Mouse (Mus musculus): ENCODE measurements around the gene Elp4.

Gene Elp4

DNA sequence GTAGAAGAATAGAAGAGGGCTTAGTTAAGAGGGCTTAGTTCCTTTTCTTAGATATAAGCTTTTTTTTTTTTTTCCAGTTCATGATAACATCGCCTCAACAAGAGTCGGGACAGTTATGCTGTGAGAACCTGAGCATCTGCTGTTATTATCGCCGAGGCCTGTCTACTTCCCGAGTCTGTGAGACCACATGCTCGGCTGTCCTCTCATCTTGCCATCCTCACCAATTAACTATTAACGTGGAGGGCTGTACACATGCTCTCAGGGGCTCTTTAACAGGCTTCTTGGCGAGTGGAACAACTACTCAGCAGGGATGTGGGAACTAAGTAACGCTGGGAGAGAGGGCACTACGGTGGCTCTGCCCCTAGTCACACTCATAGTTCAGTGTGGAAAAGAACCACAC is 99.9 kb downstream of the Elp4 start:
- no peak for DNase-seq

DNA sequence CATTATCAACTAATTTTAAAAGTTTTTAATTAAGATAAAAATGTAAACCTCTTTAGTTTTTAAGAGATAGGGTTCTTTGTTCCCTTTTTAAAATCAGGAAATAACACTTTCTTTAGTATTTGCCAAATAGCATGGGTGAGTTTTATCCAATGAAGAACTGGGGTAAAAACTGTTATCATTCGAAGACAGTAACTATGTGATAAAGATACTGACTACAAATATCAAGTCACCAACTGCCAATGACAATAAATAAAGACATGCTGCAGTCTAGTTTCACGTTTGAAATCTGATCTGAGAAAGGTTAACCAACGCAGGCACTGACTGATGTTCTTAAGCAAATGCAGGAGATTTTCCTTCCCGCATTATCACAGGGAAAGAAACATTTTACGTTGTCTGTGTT is 100.9 kb downstream of the Elp4 start:
- DNase-seq = no peak

DNA sequence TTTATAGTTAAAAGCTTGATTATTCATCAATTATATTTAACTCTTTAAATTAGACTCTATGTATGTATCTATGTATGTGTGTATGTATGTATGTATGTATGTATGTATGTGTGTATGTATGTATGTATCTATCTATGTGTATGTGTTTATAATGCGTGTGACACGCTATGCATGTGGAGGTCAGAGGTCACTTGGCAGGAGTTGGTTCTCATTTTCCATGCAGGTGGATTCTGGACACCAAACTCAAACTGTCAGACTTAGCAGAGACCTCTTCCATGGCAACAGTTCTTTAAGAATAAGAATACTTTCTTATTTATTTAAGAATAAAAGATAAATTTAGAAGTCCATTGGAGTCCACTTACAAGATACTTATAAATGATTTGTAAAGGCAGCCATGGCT is 101.5 kb downstream of the Elp4 start:
- DNase-seq = no peak

DNA sequence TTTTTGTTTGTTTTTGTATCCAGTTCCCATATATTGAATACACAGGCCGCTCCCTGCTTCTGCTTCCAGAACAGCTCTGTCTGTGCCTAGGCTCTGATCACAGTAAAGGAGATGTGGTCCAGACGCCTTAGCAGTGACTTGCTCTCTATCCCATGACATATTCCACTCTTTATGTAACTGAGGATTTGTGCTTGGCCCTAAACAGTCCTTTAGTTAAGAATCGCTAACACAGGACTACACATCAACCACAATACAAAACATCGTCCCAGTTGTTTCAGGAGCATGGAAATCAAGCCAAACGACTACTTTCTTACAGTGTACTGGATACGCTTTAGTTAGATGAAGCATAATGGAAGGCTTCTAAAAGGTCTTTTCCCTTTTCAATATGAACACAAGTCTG is 102.8 kb downstream of the Elp4 start:
- no peak for DNase-seq

DNA sequence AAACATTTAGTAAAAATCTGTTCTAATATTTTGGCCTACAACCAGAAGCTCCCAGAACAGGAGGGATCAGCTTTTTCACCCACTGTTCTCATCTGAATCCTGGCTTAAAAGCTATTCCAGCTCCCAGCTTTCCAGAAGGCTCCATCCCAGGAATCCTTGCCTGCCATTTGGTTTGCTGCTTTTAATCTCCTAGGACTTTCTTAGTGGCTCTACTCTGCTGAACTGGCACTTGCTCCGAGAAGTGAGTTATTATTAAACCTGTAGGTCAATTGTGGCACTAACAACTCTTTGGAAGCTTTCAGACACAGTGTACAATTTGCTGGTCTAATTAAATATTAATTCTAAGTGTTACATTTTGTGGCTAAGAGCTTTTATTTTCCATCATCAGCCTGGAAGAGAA is 103.7 kb downstream of the Elp4 start:
- DNase-seq = no peak

DNA sequence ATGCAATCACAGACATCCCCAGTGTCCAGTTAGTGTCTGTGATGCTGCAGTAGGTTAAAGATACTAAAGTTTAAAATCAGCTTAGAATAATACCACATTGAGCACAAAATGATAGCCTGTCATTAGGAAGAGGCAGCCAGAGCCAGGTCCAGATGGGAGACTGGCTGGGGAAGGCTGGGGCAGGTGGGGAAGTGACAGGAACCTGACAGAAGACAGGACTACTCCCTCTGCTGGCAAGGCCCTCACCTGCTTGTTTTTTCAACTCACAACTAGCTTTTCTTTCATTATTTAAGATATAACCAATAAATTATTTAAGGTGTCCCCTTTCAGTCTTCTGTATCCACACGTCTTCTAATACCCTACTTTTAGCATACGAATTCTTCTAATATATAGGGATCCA is 104.5 kb downstream of the Elp4 start:
- peak; percentile 7 for DNase-seq

DNA sequence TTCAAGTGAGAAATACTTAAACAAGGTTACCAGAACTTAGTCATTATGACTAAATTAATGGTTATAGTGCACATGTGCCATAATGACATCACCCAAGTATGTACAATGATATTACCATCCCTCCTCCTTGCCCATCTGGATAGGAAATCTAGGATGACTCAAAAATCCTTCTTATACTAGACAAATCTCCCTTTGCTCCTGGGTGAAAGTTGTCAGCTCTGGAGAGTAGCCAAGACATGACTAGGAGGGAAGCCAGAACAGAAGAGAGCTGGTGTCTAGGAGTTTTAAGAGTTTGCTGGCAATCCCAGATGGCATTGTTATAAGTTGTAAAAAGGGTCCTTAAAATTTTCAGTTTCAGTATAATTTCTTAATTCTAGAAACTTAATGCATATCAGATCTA is 106.5 kb downstream of the Elp4 start:
- DNase-seq = no peak

DNA sequence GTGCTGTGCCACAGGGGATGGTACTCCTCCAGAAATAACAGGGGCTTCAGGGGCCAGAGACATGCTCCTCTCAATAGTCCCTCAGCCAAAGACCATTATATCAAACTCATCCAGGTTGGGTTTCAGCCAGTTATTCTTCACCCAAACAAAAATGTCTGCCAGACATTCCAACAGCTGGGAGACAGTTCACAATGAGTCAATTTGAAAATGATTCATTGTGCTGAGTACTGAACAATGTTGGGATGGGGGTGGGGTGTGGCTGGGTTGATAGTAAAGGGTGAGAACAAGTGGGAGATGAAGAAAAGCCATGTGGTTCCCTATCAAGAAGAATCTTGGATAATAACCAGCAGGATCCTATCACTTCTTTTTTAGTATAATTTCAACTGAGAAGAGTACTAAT is 108.3 kb downstream of the Elp4 start:
- no peak for DNase-seq

DNA sequence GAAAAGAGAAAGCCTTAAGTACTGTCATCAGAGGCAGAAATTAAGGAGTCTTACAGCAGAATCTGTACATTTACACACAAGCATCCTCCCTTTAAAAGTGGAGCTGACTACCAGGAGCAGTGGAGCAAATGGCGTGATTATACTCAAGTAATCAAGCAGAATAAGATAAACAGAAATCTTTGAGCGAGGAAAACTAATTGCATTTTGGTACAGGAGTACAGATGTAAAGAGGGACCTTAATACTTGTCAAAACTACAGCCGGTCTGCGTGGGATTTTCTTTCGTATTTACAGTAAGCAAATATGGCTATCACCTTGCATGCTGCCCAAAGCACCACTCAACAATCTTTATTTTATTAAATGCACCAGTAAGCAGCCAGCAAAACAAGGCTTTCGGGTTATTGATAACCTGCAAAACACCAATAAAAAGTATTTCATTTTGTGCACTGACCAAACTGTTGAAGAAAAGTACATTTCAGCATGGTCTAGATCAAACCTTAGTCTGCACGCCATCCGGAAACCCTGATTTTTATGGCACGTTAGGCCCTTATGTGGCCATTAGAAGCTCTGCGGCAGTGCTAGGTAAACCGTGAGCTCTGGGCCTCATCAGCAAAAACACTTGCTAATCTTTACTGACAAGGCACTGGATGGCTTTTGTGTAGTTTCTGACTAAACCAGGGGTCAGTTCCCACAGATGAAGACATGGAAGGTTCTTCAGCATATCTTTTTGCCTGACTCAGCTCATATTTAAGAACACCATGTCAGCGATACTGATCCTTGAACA is 111.8 kb downstream of the Elp4 start:
- DNase-seq = no peak

DNA sequence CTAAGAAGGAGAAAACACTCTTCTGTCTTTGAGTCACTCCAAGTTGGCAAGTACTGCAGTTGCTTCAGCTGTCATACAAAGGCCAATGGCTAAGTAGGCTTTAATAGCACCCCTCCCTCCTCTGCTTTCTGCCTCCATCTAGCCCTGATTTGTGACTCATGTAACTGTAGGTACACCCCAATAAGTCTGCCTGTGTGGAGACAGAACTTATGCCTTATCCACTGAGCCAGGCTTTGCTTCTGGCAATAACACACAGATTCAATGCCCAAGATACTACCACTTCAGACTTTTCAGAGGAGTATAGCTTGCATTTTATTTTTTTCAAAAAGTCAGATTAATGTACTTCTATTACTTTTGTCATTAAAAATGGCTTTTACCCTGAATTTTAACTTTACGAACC is 114.4 kb downstream of the Elp4 start:
- DNase-seq = no peak

DNA sequence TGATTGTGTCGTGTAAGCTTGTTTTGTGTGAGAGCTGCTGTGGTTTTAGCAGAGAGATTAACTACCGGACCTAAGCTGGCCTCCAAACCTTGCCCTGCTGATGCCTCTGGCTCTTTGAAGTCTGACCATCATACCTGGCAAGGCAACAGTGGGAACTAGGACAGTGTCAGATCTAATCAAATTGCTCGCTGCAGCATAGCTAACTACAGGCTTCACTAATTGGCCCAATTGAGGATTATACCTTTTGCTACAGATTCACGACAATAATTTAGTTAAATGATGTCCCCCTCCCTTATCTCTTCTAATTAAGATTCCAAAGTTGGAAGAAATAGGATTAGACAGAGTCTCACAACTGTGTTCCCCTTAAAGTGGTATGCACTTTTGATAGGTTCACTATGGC is 116.6 kb downstream of the Elp4 start:
- no peak for DNase-seq

DNA sequence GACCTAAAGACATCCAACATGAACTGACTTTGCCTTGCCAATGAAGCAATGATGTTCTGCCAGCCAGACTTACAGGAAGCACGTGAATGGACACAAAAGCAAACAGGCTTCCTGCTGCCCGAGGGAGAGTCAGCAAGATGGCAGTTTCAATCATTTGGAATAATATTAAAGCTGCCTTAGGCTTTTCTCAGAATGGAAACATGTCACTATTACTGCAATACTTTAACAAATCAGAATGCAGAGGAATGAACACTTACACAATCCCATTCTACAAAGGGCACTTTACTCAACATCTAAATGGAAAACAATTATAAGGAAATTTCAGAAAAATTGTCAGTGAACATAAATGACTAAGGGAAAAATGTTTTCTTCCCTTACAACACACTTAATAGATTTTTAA is 117.4 kb downstream of the Elp4 start:
- no peak for DNase-seq

DNA sequence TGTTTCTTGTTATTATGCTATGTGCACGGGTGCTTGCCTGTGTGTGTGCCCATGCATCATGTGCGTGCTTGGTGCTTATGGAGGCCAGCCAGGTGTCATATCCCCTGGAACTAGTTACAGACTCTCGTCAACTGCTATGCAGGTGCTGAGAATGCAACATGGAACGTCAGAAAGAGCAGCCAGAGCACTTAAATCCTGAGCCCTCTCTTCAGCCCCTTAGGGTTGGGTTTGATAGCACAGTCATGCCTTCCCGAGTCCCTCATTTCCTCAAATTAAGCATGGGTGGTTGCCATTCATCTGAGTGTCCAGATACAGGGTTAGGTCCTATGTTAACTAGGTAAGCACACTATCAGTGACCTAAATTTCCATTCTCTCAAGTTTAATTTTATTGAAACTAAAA is 121.5 kb downstream of the Elp4 start:
- no peak for DNase-seq

DNA sequence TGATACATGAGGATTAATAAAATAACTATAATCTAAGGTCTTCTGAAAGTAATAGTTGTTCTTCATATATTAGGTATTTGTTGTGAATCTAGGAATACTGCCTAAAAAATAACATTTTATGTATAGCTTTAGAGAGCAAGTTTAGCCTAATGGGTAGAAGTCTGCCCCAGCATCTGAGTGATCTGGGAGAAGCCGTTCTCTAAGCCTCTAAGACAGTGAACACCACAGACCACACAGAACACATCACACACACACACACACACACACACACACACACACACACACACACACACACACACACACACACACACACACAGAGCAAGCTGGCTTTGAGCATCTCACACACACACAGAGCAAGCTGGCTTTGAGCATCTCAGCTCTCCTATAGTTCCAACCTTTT is 123.6 kb downstream of the Elp4 start:
- no peak for DNase-seq

DNA sequence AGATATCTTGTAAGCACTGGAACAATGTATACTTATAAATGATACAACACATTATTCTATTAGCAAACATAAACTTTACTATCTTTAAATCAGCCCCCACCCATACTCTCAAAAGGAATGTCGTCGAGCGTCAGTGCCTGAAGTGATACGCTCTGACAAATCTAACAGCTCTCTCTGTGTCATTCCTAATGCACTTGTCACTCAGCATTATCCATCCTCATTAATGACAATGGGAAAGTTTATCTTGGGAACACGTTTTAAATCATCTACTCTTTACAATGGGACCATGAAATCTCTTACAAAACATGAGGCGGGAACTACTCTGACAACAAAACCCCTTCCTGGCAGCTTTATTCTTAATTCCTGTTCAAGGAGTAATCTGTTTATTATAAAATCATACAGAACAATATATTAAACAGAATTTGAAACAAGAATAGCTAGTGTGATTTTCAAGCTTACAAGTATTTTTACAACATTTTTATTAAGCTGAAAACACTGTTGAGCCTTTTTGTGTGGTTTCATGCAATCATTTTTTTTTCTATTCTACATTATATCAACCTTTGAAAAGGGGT is 125.0 kb downstream of the Elp4 start:
- DNase-seq = no peak

DNA sequence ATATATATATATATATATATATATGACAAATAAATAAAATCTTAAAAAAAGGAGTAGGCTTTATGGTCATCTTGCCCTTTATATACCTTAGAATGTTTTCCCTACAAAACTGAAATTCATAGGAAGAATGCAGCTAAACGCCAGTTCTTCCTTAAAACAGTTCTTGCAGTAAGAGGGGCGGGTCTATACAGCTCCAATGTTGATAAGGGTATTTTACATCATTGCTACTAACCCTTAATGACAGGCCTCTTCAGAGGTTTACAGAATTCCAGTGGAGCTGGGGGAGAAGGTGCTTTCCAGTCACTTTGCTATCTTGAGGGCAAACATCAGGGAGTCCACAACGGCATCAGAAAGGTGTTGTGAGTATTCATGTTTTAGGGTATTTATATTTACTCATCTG is 133.1 kb downstream of the Elp4 start:
- no peak for DNase-seq

DNA sequence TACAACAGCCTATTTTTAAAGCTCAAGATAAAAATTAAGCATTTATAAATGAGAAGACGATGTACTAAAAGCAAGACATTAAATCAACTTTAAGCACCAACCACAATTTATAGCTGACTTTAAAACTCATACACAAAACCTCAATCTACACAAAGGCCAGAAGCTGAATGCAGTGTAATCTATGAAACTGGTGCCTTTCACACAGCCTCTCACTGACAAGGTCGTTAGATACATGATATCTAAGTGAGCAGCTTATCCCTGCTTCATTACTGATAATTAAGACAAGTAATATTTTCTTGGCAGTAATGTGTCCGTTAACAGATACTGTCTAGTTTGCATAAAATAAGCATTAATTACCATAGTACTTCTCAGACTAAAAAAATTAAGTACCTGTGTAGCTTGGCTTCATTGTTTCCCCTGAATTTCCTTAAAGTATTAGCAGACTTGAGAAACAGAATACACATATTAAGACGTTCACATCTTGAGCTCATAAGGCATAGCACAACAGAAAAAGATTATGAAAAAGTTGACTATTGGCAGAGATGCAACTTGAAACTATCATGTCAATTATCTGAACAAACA is 134.5 kb downstream of the Elp4 start:
- DNase-seq = no peak

DNA sequence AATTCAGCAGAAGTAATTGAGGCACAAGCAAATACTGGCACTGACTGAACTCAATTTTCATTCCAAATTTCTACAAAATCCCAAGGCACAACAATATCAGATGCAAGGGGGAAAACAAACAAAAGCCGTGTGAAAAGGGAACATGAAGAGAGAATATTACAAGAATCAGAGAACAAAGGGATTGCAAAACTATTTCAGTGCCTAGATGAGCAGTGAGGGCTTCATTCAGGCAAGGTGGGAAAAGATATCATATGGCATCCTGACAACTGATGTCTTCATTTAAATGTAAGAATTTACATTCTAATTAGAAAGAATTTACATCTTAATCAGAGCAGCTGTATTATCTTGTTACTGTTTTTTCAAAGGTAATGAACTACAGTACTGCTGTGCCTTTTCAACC is 150.9 kb downstream of the Elp4 start:
- no peak for DNase-seq

DNA sequence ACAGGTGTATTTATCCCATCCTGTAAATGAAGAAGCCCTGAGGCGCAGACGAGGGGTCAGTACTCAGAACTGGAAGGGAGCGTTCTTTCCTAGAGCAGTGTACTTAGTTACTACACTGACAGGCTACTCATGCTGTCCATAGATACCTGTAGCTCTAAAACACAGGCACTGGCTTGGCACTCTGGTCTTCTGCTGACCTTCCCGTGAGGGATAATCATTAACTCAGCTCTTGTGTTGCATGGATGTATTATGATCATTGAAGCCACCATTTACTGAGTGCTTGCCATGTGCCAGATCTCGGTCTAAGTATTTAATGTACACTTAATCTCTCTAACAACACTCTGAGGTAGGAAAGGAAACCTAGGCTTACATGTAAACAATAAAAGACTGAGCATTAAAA is 155.3 kb downstream of the Elp4 start:
- no peak for DNase-seq

DNA sequence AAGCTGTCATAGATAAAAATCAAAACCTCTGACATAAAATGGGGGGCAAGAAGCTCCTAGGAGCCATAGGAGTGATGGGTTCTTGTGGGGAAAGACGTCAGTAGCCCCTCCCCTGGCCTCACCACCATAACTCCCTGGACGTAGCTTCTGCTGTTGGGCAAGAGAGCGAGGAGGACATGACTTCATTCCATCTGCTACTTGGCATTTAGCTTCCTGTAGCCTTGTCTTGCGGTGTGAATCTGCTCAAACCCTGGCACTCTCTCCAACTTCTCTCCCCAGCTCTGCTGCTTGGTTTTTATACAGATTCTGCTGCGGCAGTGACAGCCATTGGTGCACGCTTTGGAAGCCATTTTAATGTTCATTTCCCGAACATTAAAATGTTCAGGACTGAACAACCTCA is 157.5 kb downstream of the Elp4 start:
- DNase-seq = no peak

DNA sequence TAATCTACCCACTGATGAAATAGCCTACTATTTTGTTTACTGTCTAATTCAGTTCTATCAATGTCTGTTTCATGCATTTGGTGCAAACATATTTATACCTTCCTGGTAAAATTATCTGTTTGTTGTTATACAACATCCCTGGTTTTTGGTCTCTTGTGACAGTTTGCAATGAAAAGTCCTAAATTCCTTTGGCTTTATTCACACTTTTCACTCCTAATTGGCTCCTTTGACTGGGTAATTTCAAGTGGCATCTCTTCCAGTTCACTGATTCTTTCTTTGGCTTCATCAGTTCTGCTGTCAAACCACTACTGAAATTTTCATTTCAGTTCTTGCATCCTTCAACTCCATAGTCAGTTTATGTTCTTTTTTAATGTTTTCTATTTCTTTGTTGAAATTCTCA is 168.2 kb downstream of the Elp4 start:
- DNase-seq = no peak

DNA sequence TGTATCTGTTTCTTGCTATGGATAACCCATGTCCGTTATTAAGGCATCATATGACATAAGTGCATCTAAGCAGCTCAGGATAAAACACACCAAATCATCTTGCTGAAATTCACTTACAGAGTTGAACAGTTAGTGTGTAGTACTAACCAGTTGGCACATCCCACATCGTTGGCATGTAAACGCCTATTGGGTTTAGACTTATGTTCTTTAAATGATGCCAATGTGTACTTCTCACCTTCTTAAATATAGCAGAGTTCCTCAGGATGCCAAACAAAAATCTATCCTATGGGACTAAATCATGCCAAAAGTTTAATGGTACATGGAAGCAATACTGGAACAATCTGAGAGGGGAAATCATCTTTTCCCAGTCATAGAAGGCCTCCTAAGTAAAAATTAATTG is 173.7 kb downstream of the Elp4 start:
- no peak for DNase-seq

DNA sequence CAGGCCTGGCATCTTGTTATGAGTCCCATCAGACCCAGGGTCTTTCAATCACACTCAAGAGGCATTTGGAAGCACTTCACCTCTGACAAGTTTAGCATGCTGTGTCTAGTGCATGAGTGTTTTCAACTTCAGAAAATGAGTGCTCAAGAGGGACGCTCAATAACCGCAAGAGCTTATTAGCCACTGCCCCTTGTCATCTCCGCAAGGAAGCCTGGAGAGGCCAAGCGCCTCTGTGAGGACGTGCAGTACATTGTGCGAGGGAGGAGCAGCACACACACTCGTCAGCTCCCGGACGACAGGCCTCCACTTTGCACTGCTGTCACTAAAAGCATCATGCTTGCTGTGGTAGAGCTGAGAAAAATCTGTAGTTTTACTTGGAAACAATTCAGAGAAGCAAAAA is 177.7 kb downstream of the Elp4 start:
- no peak for DNase-seq

DNA sequence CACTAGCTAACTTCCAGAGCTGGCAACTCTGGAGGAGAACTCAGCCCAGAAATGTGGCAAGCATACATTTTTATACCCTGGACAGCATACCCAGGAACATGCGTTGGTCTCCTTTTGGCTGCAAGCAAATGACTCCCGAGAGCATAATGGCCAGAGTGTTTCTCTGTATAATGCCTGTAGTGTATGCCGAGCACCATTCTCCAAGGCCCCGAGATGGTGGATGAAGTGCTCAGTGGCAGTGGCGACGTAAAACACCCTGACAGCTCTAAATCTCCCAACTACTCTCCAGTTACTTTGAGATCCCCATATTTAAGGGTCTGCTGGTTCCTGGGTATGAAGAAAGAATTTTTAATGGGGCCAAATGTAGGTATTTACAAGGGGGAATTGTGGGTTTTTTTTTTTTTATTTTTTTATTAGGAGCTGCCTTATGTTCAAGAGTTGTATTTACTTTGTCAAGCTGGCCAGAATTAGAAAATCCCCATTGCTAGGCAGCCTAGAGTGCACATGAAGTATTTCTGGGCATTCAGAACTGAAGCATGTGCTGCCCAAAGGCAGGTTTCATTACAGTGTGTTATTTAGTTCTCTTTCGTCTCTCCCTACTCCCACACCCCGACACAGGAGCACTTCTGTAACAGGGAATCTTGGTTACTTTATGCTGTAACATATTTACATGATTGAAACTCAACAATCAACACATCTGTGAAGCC is 188.8 kb downstream of the Elp4 start:
- DNase-seq = no peak
